ENCODE assay signal across 12 mouse cellular contexts in genomic region chr1:106030331-106030730, GRCm38 (mm10). TPM values are rescaled to one million over a fixed set of nuclear protein-coding genes. Genes with fewer than 3 reads are reported as not detected.
DNase-seq lines count a peak whose midpoint lies in the region; ATAC-seq and TF ChIP-seq lines count a peak whose summit lies in the region.
"Had no signal": no experiment of that assay in that cellular context is flagged by ENCODE, and none has a peak within 500 bp of the region (broad histone marks: within the 10 kb centered on the region; RNA-seq: fewer than 3 reads in every experiment).

No protein-coding gene starts in this region.

- H3K4me3 ChIP-seq in gastrocnemius, adult 2 months, result no peak overlapping the region
- H3K4me3 ChIP-seq in lung, adult 2 months (replicated peaks; ENCODE audit: extremely low read depth, low read depth, low read length), result no peak overlapping the region
- no peak overlapping the region for H3K4me3 ChIP-seq in liver, embryonic 14.5 days (ENCODE audit: insufficient read depth in 1 of 2, low read depth in 2 of 2, low read length in 2 of 2)
- H3K4me3 ChIP-seq: heart, embryonic 13.5 days; hindbrain, embryonic 15.5 days; limb, embryonic 10.5 days had no signal

- no peak for TF ChIP-seq CTCF in gastrocnemius, adult 2 months (IDR thresholded peaks at IDR 0.05)
- no peak for TF ChIP-seq CTCF in lung, adult 2 months (IDR thresholded peaks at IDR 0.05; ENCODE audit: insufficient read depth, low read length)
- TF ChIP-seq CTCF in liver, embryonic 14.5 days (IDR thresholded peaks at IDR 0.05; ENCODE audit: low read depth), result no peak

- TF ChIP-seq EP300 in liver, embryonic 14.5 days (IDR thresholded peaks at IDR 0.05; ENCODE audit: low read depth), result no peak

- TF ChIP-seq POLR2A in lung, adult 2 months (IDR thresholded peaks at IDR 0.05; ENCODE audit: borderline replicate concordance, extremely low read depth, low read depth, low read length), result no peak

- H3K9ac ChIP-seq in liver, embryonic 14.5 days (replicated peaks), result no peak overlapping the region
- H3K9ac ChIP-seq: heart, embryonic 13.5 days; hindbrain, embryonic 15.5 days had no signal

- H3K36me3 ChIP-seq in liver, embryonic 14.5 days (replicated peaks; ENCODE audit: control insufficient read depth, insufficient read depth, low read depth), result peaks cover 5% of the 10 kb centered on the region

- WGBS in lung, adult 2 months, result 89% methylated on average over 10 of the region's 10 CpGs
- 62% methylated on average over 10 of the region's 10 CpGs for WGBS in liver, embryonic 14.5 days (ENCODE audit: insufficient replicate concordance)

- no peak overlapping the region for H3K27ac ChIP-seq in gastrocnemius, adult 2 months
- H3K27ac ChIP-seq in liver, embryonic 14.5 days, result no peak overlapping the region
- H3K27ac ChIP-seq: heart, embryonic 13.5 days; hindbrain, embryonic 15.5 days; kidney, postnatal 0 days; limb, embryonic 10.5 days had no signal

- 0 out of 2 replicates have a peak, but pooled peaks have one; percentile 18 for ATAC-seq in liver, embryonic 14.5 days (ENCODE audit: insufficient read depth)

- H3K9me3 ChIP-seq in liver, embryonic 14.5 days (ENCODE audit: control insufficient read depth, low read length), result no peaks in the 10 kb centered on the region
- H3K9me3 ChIP-seq: heart, embryonic 13.5 days; hindbrain, embryonic 15.5 days; limb, embryonic 10.5 days had no signal

- 0 out of 2 replicates have a peak, but pooled peaks cover 2% of the 10 kb centered on the region for H3K4me1 ChIP-seq in lung, adult 2 months (ENCODE audit: control insufficient read depth, insufficient read depth, low read length)
- no peaks in the 10 kb centered on the region; a peak in 1 of 4 replicates for H3K4me1 ChIP-seq in liver, embryonic 14.5 days (replicated peaks; ENCODE audit: control insufficient read depth in 2 of 2, insufficient read depth in 2 of 2, low read length in 1 of 2)
- H3K4me1 ChIP-seq: hindbrain, embryonic 15.5 days had no signal

- H3K27me3 ChIP-seq in liver, embryonic 14.5 days (ENCODE audit: control insufficient read depth, insufficient read depth, low read length), result no peaks in the 10 kb centered on the region
- H3K27me3 ChIP-seq: heart, embryonic 13.5 days; hindbrain, embryonic 15.5 days had no signal

- intact Hi-C loops in gastrocnemius, adult 2 months (cut with DNase I), result no loop called here

- H3K4me2 ChIP-seq in liver, embryonic 14.5 days (ENCODE audit: low read depth), result no peak overlapping the region
- H3K4me2 ChIP-seq: heart, embryonic 13.5 days; hindbrain, embryonic 15.5 days had no signal

- peak; percentile 27 for DNase-seq in gastrocnemius, adult 2 months
- DNase-seq in gastrocnemius, postnatal 4 days (ENCODE audit: low spot score in 2 of 2), result no peak
- peak; percentile 16 for DNase-seq in lung, postnatal 25 days (ENCODE audit: low spot score)
- no peak for DNase-seq in lung, adult 2 months
- no peak for DNase-seq in liver, embryonic 14.5 days (ENCODE audit: low read depth in 3 of 3, low spot score in 3 of 3)
- peak; percentile 38 to 71 for DNase-seq in spleen, postnatal 4 days (ENCODE audit: low spot score in 2 of 2)
- DNase-seq in cerebellum, adult 18-20 months, result no peak
- DNase-seq in adrenal gland, postnatal 4 days (ENCODE audit: low spot score in 2 of 2), result no peak

RNA-seq across cellular contexts. Expression of gene Zcchc2, which starts 40.1 kb away (rescaled TPM):
- 10 to 100 TPM in 1 of 2 experiments, 1 to 10 TPM in 1; 6.1 to 11.4 TPM for total RNA-seq in gastrocnemius, adult 2 months (2021)
- total RNA-seq in gastrocnemius, postnatal 4 days (2021), result 1 to 10 TPM; 7.7 to 8.9 TPM
- 13.6 TPM in 2 replicates for polyA plus RNA-seq in lung, adult 2 months (2012; rRNA removed)
- 4.3 and 4.9 TPM in 2 replicates for polyA plus RNA-seq in liver, embryonic 14.5 days (2012; rRNA removed)
- 1.0 and 1.4 TPM in 2 replicates for polyA plus RNA-seq in liver, embryonic 14.5 days (2014; fragmentation: Nextera tagmentation; extraction: Ambion mirVana)
- total RNA-seq in adrenal gland, postnatal 4 days (2021), result 10 to 100 TPM; 18.8 to 19.5 TPM

Comparison
In these comparisons a context has a peak if more than half of its experiments do, and no peak if none do; other contexts are left out.
1. DNase-seq: peak in gastrocnemius, adult 2 months (single experiment), lung, postnatal 25 days (single experiment) and spleen, postnatal 4 days (2 of 2); none in gastrocnemius, postnatal 4 days (0 of 2), lung, adult 2 months (single experiment), liver, embryonic 14.5 days (0 of 3), cerebellum, adult 18-20 months (0 of 2) and adrenal gland, postnatal 4 days (0 of 2).